Mouse (Mus musculus): Measurements from ENCODE around the gene Cald1. TPM values are rescaled to one million over a fixed set of nuclear protein-coding genes. Genes with fewer than 3 reads are reported as not detected.

The Cald1 gene
- polyA plus RNA-seq, 1 experiment: 39.6 TPM

- DNase-seq (ENCODE audit: low read depth): no peak
Observed at GRCm38 (mm10) chr6:34719141-34719680, 120.9 kb downstream of the Cald1 start.

DNA sequence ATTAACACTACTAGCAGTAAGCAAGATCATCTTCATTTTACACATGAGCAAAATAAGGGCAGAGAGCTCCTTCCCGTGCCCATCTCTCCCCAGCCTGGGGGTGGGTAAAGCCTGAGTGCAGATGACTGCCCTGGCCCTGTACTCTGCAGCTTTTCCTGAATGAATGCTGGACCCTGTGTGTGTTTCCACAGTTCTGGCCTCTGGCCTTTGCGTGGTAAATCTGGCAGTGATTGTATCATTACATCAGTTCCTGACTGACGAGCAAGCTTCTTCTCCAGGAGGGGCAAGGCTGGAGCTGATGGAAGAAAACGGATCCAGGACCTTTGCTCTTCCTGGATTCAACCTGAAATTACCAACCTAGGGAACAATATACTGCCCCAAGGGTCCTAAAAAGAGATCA lies 122.1 kb downstream of the Cald1 start:
- no peak for DNase-seq (ENCODE audit: low read depth)

DNA sequence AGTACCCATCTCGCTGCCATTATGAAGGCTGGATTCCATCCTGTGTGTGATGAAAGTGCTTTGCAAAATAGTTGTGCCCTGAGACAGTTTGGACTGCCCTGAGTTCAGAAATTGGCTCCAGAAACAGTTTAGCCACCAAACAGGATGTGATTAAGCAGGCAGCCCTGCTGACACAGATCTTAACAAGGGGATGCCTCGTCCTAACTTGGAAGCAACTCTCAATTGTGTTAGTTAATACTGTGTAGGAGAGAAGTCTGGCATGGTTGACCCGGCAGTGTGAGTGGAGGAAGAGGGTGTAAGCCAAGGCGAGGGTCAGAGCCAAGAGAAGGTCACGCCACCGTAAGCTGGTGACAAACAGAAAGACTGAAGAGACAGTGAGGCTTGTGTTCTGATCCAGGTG lies 123.4 kb downstream of the Cald1 start:
- DNase-seq (ENCODE audit: low read depth): peak; percentile 90

- no peak for DNase-seq (ENCODE audit: low read depth)
Observed at GRCm38 (mm10) chr6:34722660-34723059, 124.4 kb downstream of the Cald1 start.

DNA sequence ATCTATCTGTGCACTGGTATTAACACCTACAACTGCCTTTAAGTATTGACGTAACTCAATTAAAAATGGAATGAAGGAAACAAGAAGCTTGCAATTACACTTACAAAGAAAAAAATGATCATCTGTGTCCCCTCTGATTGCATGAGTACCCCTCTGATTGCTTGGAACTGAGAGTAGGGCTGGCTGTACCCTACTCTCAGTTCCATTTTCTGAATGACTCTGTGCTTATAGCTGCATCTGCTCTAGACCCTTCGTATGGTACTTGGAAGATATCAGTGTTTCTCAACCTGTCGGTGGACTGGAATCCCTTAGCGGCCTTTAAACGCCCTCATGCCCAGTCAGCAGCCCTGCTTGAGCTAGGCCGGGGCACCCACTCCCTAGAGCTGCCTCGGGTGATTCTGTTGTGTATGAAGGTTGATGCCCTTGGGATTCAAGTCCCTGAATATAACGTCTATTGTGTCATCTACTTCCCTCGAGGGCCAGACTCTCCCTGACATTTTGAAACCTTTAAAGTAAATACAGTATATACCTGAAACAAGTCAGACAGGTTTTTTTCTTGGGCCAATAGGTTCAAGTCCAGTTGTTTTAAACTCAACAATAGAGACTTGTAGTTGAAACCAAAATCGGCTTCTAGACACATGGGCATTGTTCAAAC lies 125.1 kb downstream of the Cald1 start:
- peak; percentile 75 for DNase-seq (ENCODE audit: low read depth)

DNA sequence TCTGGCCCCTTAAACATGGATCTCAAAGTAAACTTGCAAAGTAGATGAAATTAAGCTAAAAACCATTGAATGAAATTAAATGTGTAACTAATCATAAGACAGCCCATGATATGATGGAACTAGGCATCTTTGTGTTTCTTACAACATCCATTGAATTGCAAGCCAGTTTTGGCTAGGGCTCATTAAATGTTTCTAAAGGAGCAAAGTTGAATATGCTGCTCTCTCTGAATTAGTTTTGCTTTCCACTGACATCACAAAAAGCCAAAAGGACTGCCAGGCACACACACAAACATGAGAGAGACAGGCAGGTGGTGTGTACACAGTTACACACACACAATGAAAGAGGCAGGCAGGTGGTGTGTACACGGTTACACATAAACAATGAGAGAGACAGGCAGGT lies 127.4 kb downstream of the Cald1 start:
- DNase-seq (ENCODE audit: low read depth): no peak

GRCm38 (mm10) chr6:34726104-34726503 lies 127.8 kb downstream of the Cald1 start:
- no peak for DNase-seq (ENCODE audit: low read depth)

- DNase-seq (ENCODE audit: low read depth): no peak
Observed at GRCm38 (mm10) chr6:34727316-34727983, 129.2 kb downstream of the Cald1 start.

- no peak for DNase-seq (ENCODE audit: low read depth)
Observed at GRCm38 (mm10) chr6:34729449-34730151, 131.3 kb downstream of the Cald1 start.

- DNase-seq (ENCODE audit: low read depth): no peak
Observed at GRCm38 (mm10) chr6:34731007-34731406, 132.7 kb downstream of the Cald1 start.

GRCm38 (mm10) chr6:34731529-34731928 lies 133.2 kb downstream of the Cald1 start:
- no peak for DNase-seq (ENCODE audit: low read depth)

- DNase-seq (ENCODE audit: low read depth): no peak
Observed at GRCm38 (mm10) chr6:34734940-34735695, 136.8 kb downstream of the Cald1 start.

GRCm38 (mm10) chr6:34736934-34737333 lies 138.6 kb downstream of the Cald1 start:
- no peak for DNase-seq (ENCODE audit: low read depth)

- DNase-seq (ENCODE audit: low read depth): no peak
Observed at GRCm38 (mm10) chr6:34743946-34744345, 145.6 kb downstream of the Cald1 start.

DNA sequence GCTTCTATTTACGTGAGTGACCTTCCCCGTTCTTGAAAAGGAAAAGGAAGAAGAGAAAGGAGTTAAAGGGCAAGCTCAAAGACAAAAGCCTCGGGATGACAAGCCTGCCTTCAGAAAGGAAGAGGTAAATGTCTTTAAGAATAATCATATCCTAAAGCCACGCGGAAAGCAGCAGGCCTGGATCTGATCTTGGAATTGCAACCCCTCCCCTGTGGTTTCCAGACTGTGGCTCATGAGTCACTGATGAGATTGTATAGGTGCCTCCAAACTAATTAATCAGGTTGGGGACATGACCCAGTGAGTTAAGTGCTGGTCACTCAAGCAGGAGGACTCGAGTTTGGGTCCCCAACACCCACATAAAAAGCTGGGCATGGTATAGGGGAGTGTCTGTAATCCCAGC lies 149.5 kb downstream of the Cald1 start:
- no peak for DNase-seq (ENCODE audit: low read depth)

GRCm38 (mm10) chr6:34748566-34748965 lies 150.3 kb downstream of the Cald1 start:
- DNase-seq (ENCODE audit: low read depth): no peak

GRCm38 (mm10) chr6:34749526-34749925 lies 151.2 kb downstream of the Cald1 start:
- DNase-seq (ENCODE audit: low read depth): no peak

DNA sequence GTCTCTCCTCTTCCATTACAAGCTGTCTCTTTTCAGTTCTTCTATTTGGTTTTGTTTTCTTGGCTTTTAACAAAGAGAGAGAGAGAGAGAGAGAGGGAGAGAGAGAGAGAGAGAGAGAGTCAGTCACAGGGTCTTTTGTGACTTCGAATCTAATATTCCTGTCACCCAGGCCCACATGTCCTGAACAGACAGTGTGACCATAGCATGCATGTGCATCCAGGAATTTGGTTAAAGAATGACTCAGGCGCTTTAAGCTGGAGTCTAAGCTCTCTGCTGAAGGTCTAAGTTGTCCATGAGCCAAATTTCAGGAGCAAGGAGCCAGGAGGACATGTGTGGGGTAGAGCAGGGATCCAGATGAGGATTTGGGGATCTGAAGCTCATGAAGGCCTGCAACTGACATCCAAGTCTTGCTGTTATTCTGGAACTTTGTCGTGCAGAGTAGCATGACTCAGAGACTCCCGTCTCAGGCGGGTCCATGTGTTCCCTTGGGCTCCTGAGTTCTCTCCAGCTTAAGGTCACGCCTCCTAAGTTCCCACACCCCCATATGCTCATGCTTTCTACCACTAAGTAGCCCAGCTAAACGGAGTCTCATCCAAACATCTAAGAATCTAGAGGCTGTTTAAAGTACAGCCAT lies 152.3 kb downstream of the Cald1 start:
- no peak for DNase-seq (ENCODE audit: low read depth)

- DNase-seq (ENCODE audit: low read depth): no peak
Observed at GRCm38 (mm10) chr6:34751625-34752024, 153.3 kb downstream of the Cald1 start.

DNA sequence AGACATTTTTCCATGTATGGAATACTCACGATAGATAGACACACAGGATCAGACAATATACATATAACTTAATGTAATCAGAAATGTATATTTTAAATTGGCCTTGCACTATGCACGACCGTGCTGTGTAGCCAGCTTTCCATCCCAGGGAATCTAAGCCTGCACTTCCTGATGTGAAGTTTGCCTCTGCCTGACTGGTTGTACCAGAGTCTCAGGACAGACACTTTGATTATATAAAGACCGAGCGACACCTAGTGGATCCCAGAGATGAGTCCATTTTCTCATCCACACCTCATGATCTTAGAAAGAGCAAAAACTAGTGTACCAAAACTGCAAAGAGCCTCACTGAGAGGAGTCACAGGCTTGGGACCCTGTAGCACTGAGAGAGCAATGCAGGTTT lies 156.1 kb downstream of the Cald1 start:
- peak; percentile 16 for DNase-seq (ENCODE audit: low read depth)

DNA sequence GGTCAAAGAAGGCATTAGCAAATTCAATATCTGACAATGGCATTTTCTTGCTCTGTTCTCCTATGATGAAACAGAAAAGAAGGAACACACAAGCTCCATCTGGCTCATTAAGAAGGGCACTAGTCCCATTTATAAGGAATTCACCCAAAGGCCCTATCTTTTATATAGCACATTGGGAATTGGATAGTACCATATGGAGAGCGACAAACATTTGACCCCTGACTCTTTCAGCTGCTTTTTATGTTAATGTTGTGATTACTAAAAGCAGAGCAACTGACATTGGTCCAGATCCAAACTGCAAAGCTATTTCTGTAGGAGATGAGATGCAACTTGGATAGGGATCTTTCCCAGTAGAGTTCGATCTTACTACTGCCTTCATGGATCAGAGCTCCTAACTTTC lies 160.0 kb downstream of the Cald1 start:
- no peak for DNase-seq (ENCODE audit: low read depth)

- no peak for DNase-seq (ENCODE audit: low read depth)
Observed at GRCm38 (mm10) chr6:34760023-34760422, 161.7 kb downstream of the Cald1 start.

Measured in gonadal fat pad, adult 2 months (tissue).